In the genomic region with DNA sequence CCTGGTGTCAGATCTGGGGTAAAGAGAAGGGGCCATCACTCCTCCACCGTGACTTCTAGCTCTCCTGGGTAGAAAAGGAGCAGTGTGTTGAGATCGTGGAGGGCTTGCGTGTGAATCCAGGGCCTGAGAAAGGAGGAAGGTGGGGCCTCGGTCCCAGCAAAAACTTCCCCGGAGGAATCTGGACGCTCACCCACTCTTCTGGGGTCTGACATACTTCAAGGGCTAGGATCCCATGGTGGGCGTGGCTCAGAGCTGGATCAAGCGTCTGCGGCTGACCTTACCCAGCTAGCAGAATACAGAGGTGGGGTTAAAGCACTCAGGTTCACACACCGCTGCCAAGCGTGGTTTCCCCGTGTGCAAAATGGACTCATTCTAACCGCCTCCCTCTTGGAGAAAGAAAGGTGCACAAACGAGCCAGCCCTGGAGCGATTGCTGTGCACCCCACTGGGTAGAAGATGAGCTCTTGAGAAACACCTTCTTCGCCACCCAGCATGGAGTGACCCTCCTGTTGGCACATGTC, we compare ENCODE assay signal across 22 mouse cellular contexts.
DNase-seq lines count a peak whose midpoint lies in the region; TF ChIP-seq lines count a peak whose summit lies in the region.
"Had no signal": no experiment of that assay in that cellular context is flagged by ENCODE, and none has a peak within 500 bp of the region (broad histone marks: within the 10 kb centered on the region; RNA-seq: fewer than 3 reads in every experiment).

No protein-coding gene starts in this region.

- peak; percentile 72 for DNase-seq in heart, embryonic 10.5 days (ENCODE audit: low spot score)
- DNase-seq in heart, adult 18-20 months, result no peak
- DNase-seq in ES-CJ7 (ENCODE audit: low read depth, low spot score), result peak; percentile 14
- DNase-seq in embryonic facial prominence, embryonic 10.5 days (ENCODE audit: low spot score), result peak; percentile 7
- no peak for DNase-seq in layer of hippocampus, postnatal 14 days (ENCODE audit: low spot score in 2 of 2)
- DNase-seq: adrenal gland, postnatal 10 days; cerebellum, adult 11 months; cerebellum, adult 9-11 months; cerebellum, postnatal 25 days; forebrain, postnatal 0 days; gastrocnemius, postnatal 25 days; heart, postnatal 14 days; heart, postnatal 4 days; kidney, adult 18-20 months had no signal

- peaks cover 9% of the 10 kb centered on the region for H3K4me1 ChIP-seq in heart, embryonic 10.5 days
- peaks cover 22% of the 10 kb centered on the region for H3K4me1 ChIP-seq in E14TG2a.4 (replicated peaks; ENCODE audit: low read depth, low read length)
- peaks cover 6% of the 10 kb centered on the region; the same call in 1 of the 2 replicates for H3K4me1 ChIP-seq in embryonic facial prominence, embryonic 10.5 days
- H3K4me1 ChIP-seq: forebrain, embryonic 13.5 days had no signal

- no peaks in the 10 kb centered on the region for H3K9me3 ChIP-seq in heart, embryonic 10.5 days
- no peaks in the 10 kb centered on the region for H3K9me3 ChIP-seq in E14TG2a.4 (ENCODE audit: low read length)
- no peaks in the 10 kb centered on the region for H3K9me3 ChIP-seq in embryonic facial prominence, embryonic 10.5 days
- H3K9me3 ChIP-seq: embryonic facial prominence, embryonic 13.5 days; forebrain, embryonic 13.5 days; heart, embryonic 13.5 days had no signal

- 87% methylated on average over 16 of the region's 16 CpGs for WGBS in heart, embryonic 10.5 days
- 87% methylated on average over 16 of the region's 16 CpGs for WGBS in embryonic facial prominence, embryonic 10.5 days

- H3K36me3 ChIP-seq in heart, embryonic 10.5 days, result no peaks in the 10 kb centered on the region
- H3K36me3 ChIP-seq in E14TG2a.4 (ENCODE audit: insufficient read depth, low read length), result no peaks in the 10 kb centered on the region
- H3K36me3 ChIP-seq in embryonic facial prominence, embryonic 10.5 days (replicated peaks), result no peaks in the 10 kb centered on the region
- H3K36me3 ChIP-seq: embryonic facial prominence, embryonic 13.5 days; G1E; heart, embryonic 13.5 days had no signal

- no peaks in the 10 kb centered on the region for H3K27me3 ChIP-seq in heart, embryonic 10.5 days (ENCODE audit: insufficient read depth, poor library complexity, severe bottlenecking)
- peaks cover 17% of the 10 kb centered on the region for H3K27me3 ChIP-seq in E14TG2a.4 (ENCODE audit: insufficient read depth, low read length)
- H3K27me3 ChIP-seq in embryonic facial prominence, embryonic 10.5 days (replicated peaks; ENCODE audit: low read depth, poor library complexity, severe bottlenecking), result no peaks in the 10 kb centered on the region
- H3K27me3 ChIP-seq: embryonic facial prominence, embryonic 13.5 days; forebrain, embryonic 13.5 days; heart, embryonic 13.5 days had no signal

- TF ChIP-seq CTCF in E14TG2a.4 (conservative IDR thresholded peaks at IDR 0.05; ENCODE audit: low read length), result no peak

- H3K27ac ChIP-seq in heart, embryonic 10.5 days, result no peak overlapping the region
- no peak overlapping the region for H3K27ac ChIP-seq in embryonic facial prominence, embryonic 10.5 days (replicated peaks)
- H3K27ac ChIP-seq: embryonic facial prominence, embryonic 13.5 days; forebrain, embryonic 13.5 days; heart, embryonic 13.5 days; hindbrain, embryonic 14.5 days; hindbrain, postnatal 0 days had no signal

- H3K4me3 ChIP-seq in heart, embryonic 10.5 days, result no peak overlapping the region
- 0 out of 2 replicates have a peak overlapping the region, but pooled peaks have one; percentile 8 for H3K4me3 ChIP-seq in E14TG2a.4 (replicated peaks; ENCODE audit: low read length)
- no peak overlapping the region for H3K4me3 ChIP-seq in embryonic facial prominence, embryonic 10.5 days
- H3K4me3 ChIP-seq: embryonic facial prominence, embryonic 13.5 days; erythroblast, embryonic 14.5 days; forebrain, embryonic 13.5 days; heart, embryonic 13.5 days had no signal

Comparison
In these comparisons a context has a peak if more than half of its experiments do, and no peak if none do; other contexts are left out.
1. DNase-seq: peak in heart, embryonic 10.5 days (single experiment), ES-CJ7 (single experiment) and embryonic facial prominence, embryonic 10.5 days (single experiment); none in heart, adult 18-20 months (0 of 2) and layer of hippocampus, postnatal 14 days (0 of 2).